Mouse (Mus musculus) ZHBTc4 (cell line): ENCODE results near the gene Helt.
"Not testable (repeated sequence)": the region's sequence is repeated elsewhere in the genome, so short reads cannot be mapped to it uniquely, and the experiment has no call there.

ENCODE experiments used
- DNase-seq: peaks from one replicate; pipeline ENCODE4 v3.0.0-alpha.2; 2011; ENCODE audit warnings: low read depth, low spot score

The Helt gene

DNA sequence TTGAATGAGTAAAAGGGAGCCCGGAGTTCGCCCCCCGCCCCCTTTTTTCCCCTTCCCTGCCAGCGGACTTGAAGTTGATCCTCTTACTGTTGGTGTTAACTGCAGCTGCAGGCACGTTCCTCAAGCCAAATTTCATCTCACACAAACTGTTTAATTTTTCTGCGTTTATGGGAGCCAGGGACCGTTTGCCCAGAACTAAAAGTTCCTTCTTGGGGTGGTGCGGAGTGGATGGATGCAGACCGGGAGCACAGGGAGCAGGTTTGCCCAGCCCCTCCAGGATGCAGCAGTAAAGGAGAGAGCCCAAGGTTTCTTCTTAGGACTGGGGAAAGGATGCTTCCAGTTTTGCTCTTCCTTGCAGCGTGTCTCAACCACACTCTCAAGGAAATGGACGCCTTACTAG lies 2.1 kb upstream of the Helt start:
- no peak for DNase-seq

DNA sequence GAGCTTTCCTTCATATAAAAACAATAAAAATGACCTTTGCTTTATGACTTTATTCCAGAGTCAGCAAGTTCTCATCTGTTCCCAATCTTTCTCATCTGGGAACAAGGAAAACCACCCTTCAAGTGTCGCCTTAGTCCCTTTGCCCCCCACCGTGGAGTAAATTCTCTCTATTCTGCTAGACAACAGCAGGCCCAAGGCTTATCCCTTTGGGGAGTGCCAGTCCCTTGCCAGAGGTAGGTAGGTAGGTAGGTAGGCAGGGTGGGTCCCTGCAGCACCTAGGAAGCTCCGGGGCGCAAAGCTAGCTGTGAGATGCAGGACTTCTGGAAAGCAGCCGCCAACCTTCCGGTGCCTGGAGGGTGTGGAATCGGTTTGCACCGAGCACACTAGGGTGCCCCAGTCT lies 1.5 kb upstream of the Helt start:
- peak; percentile 39 for DNase-seq

DNA sequence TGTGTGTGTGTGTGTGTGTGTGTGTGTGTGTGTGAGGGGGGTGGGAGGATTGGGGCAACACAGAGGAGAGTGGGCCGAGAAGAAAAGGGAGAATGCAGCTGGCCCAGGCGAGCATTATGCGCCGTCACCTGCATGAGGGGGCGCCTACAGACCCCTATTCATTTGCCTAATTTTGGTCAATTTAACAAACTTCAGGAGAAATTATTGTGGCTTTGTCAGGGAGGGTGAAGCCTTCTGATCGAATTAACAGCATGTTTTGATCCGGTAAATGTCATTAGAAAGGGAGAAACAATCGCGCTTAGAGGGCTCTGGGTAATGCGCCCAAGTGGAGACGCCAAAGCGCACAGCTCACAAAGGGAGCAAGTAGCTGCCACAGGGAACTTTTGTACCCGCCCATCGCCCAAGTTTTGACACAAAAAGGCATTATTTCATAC lies 647 bp upstream of the Helt start:
- DNase-seq, result peak; percentile 42

DNA sequence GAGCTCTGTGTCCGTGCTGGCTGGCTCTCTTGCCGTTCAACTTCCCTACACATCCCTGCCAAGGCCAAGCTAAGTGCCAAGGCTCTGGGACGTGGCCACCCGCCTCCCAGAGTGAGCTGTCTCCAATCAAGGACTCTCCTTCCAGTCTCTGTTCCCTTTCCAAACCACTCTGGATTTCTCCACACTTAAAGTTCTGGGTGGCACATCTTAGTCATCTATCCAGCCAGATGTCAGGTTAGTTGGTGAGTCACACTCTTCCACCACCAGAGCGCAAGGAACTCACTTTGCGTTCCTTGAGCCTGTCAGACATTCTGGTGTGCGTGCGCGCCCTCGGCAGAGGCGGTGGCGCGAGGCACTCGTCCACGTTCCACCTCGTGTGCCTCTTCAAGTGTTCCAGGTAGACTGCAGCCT lies 725 bp downstream of the Helt start:
- peak; percentile 70 for DNase-seq

DNA sequence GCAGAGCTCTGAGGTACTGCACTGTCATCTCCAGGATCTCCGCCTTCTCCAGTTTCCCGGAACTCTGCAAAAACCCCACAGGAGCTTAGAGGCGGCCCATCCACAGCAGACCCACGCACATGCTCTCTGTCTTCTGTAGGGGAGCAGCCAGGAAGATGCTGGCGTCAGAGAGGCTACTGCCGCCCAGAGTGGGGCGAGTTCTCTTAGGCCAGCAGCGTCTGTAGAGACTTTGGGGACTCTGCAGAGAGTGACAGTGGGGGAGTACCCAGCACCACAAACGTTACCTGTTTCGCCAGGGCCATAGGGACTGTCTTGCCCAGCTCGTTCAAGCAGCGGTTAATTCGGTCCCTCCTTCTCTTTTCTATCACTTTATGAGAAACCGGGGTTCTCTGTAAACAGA lies 1.3 kb downstream of the Helt start:
- peak; percentile 24 for DNase-seq

DNA sequence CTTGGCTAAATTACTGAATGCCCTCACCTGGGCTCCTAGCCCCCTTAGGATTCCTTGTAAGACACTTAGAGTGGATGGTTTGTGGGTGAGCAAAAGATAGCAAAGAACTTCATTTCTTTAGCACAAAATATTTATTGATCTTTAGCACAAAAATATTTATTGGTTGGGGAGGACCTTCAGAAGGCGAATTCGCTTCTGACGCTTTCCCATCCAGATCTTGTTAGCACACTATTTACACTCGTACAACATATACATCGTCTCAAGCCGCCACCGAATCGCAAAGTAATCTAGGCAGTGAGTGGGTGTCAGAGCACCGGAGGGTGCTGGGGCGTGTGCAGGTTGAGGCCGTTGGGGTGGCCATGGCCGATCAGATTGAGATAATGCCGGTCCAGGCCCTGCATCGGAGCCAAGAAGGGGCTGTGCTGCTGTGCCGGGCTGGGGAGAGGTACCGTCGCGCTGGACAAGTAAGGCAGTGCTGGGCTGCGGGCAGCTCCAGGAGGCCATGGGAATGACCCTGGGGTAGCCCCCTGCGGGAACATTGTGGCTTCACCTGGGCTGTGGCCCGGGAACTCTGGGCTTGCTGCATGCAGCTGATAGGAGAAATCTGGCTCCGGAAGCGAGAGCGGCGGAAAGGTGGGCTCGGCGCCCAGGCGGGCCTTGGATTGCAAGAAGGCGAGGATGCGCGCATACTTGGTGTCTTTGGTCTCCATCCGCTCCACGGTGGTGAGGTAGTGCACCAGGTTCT lies 2.4 kb downstream of the Helt start:
- DNase-seq, result peak; percentile 35

DNA sequence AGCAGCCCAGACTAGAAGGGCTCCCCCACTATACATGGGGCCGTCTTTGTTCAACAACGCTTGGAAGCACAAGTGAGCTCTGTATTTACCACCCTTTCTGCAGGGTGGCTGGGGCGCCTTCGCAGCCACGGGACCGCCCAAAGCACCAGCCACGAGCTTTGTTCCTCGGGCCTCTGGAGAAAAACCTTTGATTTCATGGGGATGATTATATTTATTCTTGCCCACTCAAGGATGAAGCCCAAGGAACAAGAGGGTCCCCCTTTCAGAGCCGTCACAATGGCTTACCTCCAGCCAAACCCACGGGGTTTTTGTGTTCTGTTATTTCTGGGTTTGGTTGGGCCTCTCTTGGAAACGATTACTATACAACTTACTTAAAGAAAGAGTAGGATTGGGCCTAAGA lies 5.2 kb downstream of the Helt start:
- no peak for DNase-seq

DNA sequence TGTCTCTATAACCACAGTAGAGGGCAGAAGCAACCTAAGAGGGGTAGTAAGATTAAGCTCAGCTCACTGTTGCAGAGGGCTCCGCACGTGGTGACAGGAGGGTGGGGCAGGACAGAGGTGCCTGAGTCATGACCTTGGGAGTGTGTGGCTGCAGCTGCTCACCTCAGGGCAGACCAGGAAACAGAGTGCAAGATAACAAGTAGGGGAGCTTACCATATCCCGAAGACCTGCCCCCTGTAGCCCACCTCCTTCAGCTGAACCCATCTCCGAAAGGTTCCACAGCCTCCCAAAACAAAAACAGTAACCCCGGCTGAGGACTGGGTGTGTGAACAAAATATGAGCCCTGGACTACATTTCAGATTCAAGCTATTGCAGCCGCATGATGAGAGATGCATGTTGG lies 6.5 kb downstream of the Helt start:
- DNase-seq, result no peak

DNA sequence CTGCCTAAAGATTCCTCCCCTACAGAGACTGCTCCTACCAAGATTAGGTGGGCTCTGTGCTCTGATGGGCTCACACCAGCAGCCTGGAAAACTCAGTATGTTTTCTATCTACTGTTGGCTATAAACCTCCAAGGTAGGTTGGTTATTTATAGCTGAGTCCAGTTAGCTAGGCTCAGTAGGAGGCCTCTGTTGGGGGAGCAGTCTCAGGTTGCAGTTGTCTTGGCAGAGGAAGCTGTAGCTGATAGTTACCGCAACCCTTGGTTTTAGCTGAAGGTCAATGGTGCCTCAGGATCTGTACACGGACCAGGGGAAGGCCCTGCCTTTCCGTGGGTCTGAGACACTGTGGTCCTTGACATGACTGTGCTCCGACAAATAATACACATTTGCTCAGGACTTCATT lies 8.5 kb downstream of the Helt start:
- DNase-seq, result no peak

DNA sequence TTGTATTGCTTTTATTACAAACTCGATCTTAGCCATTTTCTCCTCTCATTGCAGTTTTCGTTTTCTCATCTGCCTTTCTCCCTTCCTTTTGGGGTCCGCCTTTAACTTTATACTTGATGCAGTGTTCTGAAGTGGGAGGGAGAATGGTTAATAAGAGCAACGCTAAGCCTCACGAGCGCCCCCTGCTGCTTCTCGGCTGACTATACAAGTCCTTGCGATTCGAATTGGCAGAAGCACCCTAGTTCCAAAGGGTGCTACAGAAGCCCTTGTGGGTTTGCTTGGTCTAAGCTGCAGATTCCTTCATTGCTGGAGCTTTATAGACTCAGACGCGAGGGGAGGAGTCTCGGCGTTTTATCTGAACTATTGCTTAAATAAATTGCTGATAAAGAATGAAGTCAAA lies 12.9 kb downstream of the Helt start:
- peak; percentile 72 for DNase-seq

DNA sequence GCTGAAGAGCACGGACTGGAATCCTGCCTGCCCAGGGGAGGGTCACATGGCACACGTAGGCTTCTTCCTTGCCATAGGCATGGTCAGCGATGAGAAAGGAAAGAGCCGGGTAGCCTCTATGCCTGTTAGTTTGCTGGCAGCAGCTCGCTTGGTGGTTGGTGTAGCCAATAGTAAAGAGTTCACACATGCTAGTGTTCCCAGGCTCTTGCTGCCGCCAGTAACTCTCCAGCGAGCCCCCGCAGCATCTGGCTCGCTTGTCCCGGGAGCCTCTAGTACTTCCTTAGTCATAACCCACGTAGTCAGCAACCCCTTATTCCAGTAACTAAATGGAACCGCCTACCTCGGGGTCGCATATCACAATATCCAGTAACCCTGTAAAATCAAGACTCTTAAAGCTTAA lies 17.5 kb downstream of the Helt start:
- no peak for DNase-seq

DNA sequence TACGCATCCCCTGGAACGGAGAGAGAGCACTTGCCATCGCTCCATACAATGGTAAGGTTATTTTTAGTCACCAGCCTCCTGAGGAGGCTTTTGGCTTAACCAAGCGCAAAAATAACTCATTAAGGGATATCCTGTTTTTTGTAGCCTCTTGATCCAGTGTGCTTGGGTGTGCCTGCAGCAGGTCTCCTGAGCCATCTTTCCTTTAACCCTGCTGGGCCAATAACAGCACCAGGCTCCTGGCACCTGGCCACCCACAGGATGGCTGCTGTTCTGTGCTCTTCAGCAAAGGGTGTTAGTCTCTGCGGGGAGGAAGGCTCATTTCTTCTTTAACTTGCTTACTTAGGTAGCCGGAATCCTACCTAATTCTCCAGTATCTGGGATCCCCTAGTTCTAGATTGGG lies 23.7 kb downstream of the Helt start:
- no peak for DNase-seq

DNA sequence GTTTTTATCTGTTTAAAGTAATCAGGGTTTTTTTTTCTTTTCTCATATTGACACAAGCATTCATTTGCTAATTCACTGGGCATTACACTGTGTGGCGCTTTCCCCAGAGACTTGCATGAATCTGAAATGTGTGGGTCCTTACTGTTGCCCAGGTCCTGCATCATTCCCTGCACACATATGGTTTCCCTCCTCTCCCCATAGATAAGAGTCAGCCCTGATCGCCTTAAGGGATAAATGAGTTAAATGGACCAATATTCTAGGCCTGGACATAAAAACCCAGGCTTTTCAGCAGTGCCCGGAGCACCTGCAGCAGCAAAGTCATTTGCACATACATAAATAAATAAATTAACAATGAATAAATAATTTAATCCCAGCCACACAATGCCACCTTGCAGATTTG lies 24.3 kb downstream of the Helt start:
- DNase-seq, result no peak

DNA sequence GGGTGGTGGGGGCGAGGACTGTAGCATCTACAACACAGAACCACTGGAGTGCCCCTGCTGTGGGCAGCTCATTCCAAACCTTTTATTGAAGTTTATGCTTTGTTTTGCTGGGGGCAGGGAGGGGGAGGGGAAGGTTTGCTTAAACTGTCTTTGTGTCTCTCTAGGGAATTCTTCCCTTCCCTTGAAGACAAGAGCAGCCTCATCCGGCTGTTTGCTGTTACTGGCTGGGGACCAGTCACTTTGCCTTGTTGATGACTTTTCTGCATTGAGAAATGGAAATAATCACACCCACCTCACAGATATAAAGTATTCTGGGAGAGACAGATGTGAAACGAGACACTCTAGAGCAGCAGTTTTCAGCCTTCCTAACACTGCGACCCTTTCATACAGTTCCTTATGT lies 27.7 kb downstream of the Helt start:
- DNase-seq, result no peak

DNA sequence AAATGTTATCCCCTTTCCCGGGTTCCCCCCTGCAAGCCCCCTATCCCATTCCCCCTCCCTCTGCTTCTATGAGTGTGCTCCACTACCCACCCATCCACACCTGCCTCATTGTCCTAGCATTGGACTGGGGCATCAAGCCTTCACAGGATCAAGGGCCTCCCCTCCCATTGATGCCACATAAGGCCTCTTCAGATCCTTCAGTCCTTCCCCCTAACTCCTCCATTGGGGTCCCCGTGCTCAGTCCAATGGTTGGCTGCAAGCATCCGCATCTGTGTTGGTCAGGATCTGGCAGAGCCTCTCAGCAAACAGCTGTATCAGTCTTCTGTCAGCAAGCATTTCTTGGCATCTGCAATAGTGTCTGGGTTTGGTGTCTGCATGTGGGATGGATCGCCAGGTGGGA lies 30.3 kb downstream of the Helt start:
- DNase-seq, result not testable (repeated sequence)

DNA sequence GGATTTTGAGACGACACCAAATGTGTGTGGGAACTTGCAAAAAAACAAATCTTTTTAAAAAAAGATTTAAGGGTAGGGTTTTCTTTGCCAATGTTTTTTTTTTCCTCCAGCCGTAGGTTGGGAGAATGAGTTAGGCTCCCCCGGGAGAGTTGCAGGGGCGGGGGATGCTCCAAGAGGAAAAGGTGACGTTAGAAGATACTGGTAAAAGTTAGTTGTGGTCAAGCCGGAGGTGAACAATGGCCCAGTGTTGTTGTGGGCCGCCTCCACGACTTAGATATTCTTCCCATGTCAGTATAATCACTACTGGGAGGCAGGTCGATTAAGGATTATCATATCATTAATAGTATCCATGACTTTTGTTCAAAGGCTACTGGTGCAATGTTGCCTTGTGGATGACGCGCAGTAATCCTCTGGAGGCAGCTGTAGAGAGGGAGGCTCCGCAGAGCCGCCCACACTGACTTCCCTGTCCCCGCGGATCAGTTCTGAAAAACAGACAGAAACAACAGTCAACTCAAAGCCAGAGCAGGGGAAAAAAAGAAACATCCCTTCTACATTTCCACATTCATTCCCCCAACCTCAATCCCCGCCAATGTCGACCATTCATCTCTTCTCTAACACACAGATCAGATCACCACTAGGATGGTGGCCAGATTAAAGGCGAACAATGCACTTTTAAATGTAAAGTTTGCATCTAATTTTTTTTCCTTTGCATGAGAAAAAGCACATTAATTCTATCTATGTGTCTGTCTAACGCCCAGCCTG lies 36.4 kb downstream of the Helt start:
- DNase-seq, result peak; percentile 10

DNA sequence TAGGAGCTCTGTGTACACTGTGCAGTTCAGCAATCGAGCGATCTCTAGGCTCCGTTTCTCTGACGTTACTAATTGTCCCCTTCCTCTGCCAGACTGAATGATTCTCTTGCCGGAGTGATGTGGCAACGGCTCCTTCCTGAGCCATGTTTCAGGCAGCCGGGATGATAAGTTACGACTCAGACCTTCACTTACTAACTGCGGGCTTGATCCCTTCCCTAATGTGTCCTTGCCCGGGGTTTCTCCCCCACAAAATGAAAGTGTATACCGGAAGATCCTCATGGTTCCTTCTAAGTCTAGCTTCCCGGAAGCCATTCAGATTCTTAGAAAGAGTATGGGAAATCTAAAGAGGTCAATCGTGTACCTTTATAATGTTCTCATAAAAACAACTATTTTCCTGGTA lies 42.0 kb downstream of the Helt start:
- no peak for DNase-seq

DNA sequence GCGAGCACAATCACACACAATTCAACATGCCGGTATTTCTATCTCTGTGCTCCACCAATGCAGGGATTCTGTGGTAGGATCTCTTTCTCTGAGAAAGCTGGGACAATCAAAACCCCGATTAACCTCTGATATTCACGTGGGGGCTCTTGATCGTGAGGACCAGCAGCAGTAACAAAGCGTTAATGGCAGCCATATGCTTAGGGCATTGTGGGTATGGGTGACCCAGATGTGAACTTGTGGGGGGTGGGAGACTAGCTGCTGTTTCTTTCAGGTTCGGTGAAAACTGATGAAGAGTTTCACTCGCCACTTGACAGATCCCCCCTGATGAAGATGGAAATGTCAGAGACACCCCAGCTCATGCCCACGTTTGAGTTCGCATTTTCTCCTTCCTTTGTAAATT lies 42.9 kb downstream of the Helt start:
- DNase-seq, result no peak

DNA sequence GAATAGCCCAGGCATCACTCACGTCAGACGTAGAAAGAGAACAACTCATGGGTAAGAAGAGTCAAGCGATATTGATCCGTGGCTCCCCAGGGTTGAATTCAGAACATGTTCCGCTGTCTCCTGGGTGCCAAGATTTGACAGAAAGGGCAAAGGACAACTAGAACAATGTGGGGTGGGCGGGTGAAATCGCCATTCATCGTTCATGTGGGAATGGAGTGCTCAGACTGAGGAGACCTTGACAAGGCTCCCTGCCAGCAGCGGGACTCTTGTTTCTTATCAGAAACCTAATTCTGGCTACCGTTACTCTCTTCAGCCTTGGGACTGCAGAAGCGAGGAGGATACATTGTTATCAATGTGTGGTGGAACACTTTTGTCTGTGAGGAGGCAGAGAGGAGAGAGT lies 48.1 kb downstream of the Helt start:
- DNase-seq, result no peak

DNA sequence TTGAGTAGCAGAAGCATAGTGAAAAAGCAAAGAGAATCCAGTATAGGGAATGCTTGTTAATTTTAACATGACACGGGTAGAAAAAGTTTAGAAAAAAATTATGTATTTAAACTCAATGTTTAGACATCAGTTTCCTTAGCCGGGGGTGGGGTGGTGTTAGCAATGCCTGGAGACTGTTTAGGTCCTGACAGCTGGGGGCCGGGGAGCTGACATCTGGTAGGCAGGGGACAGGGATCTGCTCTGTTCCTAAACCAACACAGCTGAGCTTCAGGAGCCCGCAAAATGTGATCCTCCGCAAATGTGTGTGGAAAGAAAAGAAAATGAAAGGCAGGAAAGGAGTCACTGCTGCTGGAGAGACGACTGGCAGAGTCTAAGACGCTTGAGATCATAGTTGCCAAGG lies 51.5 kb downstream of the Helt start:
- no peak for DNase-seq
